Mouse (Mus musculus) frontal cortex, postnatal 36 days (tissue): Measurements from ENCODE around the gene Ctsg.
"Not testable (repeated sequence)": the region's sequence is repeated elsewhere in the genome, so short reads cannot be mapped to it uniquely, and the experiment has no call there.

ENCODE experiments used
- DNase-seq, 2 experiments: peaks; one replicate each; pipeline ENCODE4 v3.0.0; 2022; ENCODE audit warnings: low spot score in 2 of 2

The Ctsg gene

GRCm38 (mm10) chr14:56102386-56102785 is at the start of gene Ctsg:
Gene Ctsg, minus strand, starts transcription at chr14:56102574.
- DNase-seq = no peak

GRCm38 (mm10) chr14:56133675-56134074 is 31.3 kb upstream of the Ctsg start:
- DNase-seq = not testable (repeated sequence)

GRCm38 (mm10) chr14:56132508-56132907 is 30.1 kb upstream of the Ctsg start, which contains the start of gene Gzmd:
Gene Gzmd, minus strand, starts transcription at chr14:56132608.
- not testable (repeated sequence) for DNase-seq

- DNase-seq = no peak
These were observed 26.0 kb upstream of the Ctsg start for GRCm38 (mm10) chr14:56128341-56128740.

- no peak for DNase-seq
These were observed 21.1 kb upstream of the Ctsg start for GRCm38 (mm10) chr14:56123516-56123915.

GRCm38 (mm10) chr14:56120525-56120924 is 18.2 kb upstream of the Ctsg start, which contains the start of gene Gzme:
Gene Gzme, minus strand, starts transcription at chr14:56120625.
- DNase-seq = no peak

- DNase-seq = not testable (repeated sequence)
These were observed 13.3 kb upstream of the Ctsg start for GRCm38 (mm10) chr14:56115531-56116310.

- DNase-seq = peak in 1 of 2 experiments; percentile 3
These were observed 3.2 kb upstream of the Ctsg start for GRCm38 (mm10) chr14:56105447-56106180.

- no peak for DNase-seq
These were observed 2.6 kb upstream of the Ctsg start for GRCm38 (mm10) chr14:56105016-56105415.

- no peak for DNase-seq
These were observed 1.1 kb upstream of the Ctsg start for GRCm38 (mm10) chr14:56103452-56103851.

GRCm38 (mm10) chr14:56098940-56099339 is 3.4 kb downstream of the Ctsg start:
- DNase-seq = peak in 1 of 2 experiments; percentile 3

GRCm38 (mm10) chr14:56097597-56097996 is 4.8 kb downstream of the Ctsg start:
- DNase-seq = no peak

- no peak for DNase-seq
These were observed 9.0 kb downstream of the Ctsg start for GRCm38 (mm10) chr14:56093353-56093752.

- no peak for DNase-seq
These were observed 15.7 kb downstream of the Ctsg start for GRCm38 (mm10) chr14:56086711-56087110.

GRCm38 (mm10) chr14:56085167-56085566 is 17.2 kb downstream of the Ctsg start, which contains the start of gene Mcpt8:
Gene Mcpt8, minus strand, starts transcription at chr14:56085273.
- DNase-seq = no peak

GRCm38 (mm10) chr14:56082016-56082415 is 20.4 kb downstream of the Ctsg start:
- DNase-seq = no peak

GRCm38 (mm10) chr14:56062213-56062612 is 40.2 kb downstream of the Ctsg start, which contains the start of gene Mcpt4:
Gene Mcpt4, minus strand, starts transcription at chr14:56062313.
- DNase-seq = not testable (repeated sequence)

- DNase-seq = no peak
These were observed 44.7 kb downstream of the Ctsg start for GRCm38 (mm10) chr14:56057722-56058121.

GRCm38 (mm10) chr14:56055408-56055807 is 47.0 kb downstream of the Ctsg start:
- DNase-seq = no peak
